In the genomic region with DNA sequence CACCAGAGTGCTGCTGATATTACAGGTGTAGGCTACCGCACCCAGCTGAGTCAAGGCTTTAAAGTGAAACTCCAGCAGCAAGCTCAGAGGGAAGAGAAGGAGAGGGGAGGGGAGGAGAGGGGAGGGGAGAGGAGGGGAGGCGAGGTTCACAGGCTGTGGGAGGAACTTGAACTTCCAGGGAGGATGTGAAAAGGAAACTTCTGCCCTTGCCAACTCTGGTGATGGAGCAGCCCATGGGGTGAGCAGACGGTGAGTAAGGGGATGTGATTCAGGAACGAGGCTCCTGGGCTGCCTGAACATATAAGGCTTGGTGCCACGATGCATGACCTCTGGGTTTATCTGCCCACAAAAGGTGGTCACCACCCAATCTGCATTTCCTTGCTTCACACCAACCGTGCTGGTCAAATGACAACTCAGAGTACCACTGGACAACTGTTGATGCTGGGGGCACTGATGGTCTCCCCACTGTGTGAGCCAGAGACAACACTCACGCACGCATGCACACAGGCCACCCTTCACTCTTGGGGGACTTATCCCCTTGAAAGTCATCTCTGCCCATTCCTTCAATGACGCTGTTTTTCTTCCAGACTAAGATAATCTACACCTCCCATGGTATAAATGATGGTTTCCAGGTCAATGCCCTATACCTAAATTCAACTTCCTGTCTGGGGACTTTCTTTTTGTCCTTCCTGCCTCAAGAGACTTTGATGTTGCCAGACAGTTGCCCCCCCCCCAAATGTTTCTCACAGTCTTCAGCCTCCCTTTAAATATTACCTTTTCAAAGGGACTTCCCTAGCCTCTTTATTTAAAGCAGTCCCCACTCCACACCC, we compare ENCODE assay signal across 9 mouse cellular contexts.
A peak's percentile ranks its signal among the peaks of the same experiment; 100 is the strongest.
DNase-seq lines count a peak whose midpoint lies in the region; ATAC-seq lines count a peak whose summit lies in the region.
"Had no signal": no experiment of that assay in that cellular context is flagged by ENCODE, and none has a peak within 500 bp of the region (broad histone marks: within the 10 kb centered on the region; RNA-seq: fewer than 3 reads in every experiment).

No protein-coding gene starts in this region.

- H3K4me2 ChIP-seq in embryonic facial prominence, embryonic 14.5 days (ENCODE audit: low read depth, low read length) = 0 out of 2 replicates have a peak overlapping the region, but pooled peaks have one; percentile 5
- no peak overlapping the region for H3K4me2 ChIP-seq in limb, embryonic 11.5 days (ENCODE audit: low read depth, severe bottlenecking)
- H3K4me2 ChIP-seq: liver, embryonic 13.5 days had no signal

- H3K36me3 ChIP-seq in heart, embryonic 10.5 days = no peaks in the 10 kb centered on the region
- no peaks in the 10 kb centered on the region for H3K36me3 ChIP-seq in embryonic facial prominence, embryonic 14.5 days (ENCODE audit: control insufficient read depth, insufficient read depth, low read length)
- H3K36me3 ChIP-seq in limb, embryonic 11.5 days (ENCODE audit: control insufficient read depth, insufficient read depth, low read length) = no peaks in the 10 kb centered on the region
- H3K36me3 ChIP-seq: liver, embryonic 13.5 days had no signal

- no peak overlapping the region for H3K9ac ChIP-seq in embryonic facial prominence, embryonic 14.5 days (ENCODE audit: low read depth, low read length)
- H3K9ac ChIP-seq in limb, embryonic 11.5 days (ENCODE audit: low read length) = no peak overlapping the region
- H3K9ac ChIP-seq: liver, embryonic 13.5 days had no signal

- peak overlapping the region; percentile 77 for H3K27ac ChIP-seq in heart, embryonic 10.5 days
- peak overlapping the region; percentile 50 for H3K27ac ChIP-seq in embryonic facial prominence, embryonic 14.5 days (replicated peaks; ENCODE audit: low read depth, low read length)
- no peak overlapping the region for H3K27ac ChIP-seq in limb, embryonic 11.5 days (replicated peaks; ENCODE audit: low read depth, low read length)
- H3K27ac ChIP-seq: liver, embryonic 13.5 days had no signal

- DNase-seq in heart, embryonic 10.5 days (ENCODE audit: low spot score) = no peak
- no peak for DNase-seq in heart, adult 8-10 months (ENCODE audit: low spot score)
- DNase-seq in CD4-positive helper T cell, adult 2 months (ENCODE audit: low read depth, low spot score) = peak; percentile 32
- no peak for DNase-seq in embryonic facial prominence, embryonic 14.5 days (ENCODE audit: low spot score)
- DNase-seq in limb, embryonic 11.5 days (ENCODE audit: low spot score) = no peak
- DNase-seq in cerebellum, adult 11-12 months = no peak
- no peak for DNase-seq in cerebellum, postnatal 10 days
- DNase-seq: liver, embryonic 13.5 days had no signal

- no peaks in the 10 kb centered on the region for H3K27me3 ChIP-seq in heart, embryonic 10.5 days (ENCODE audit: insufficient read depth, poor library complexity, severe bottlenecking)
- H3K27me3 ChIP-seq in embryonic facial prominence, embryonic 14.5 days (replicated peaks; ENCODE audit: control insufficient read depth, insufficient read depth, low read length) = no peaks in the 10 kb centered on the region
- no peaks in the 10 kb centered on the region for H3K27me3 ChIP-seq in limb, embryonic 11.5 days (ENCODE audit: control insufficient read depth, insufficient read depth, low read length)
- H3K27me3 ChIP-seq: liver, embryonic 13.5 days had no signal

- no peaks in the 10 kb centered on the region for H3K9me3 ChIP-seq in heart, embryonic 10.5 days
- H3K9me3 ChIP-seq in embryonic facial prominence, embryonic 14.5 days (ENCODE audit: control insufficient read depth, low read length) = no peaks in the 10 kb centered on the region
- H3K9me3 ChIP-seq in limb, embryonic 11.5 days (ENCODE audit: control insufficient read depth, low read length) = no peaks in the 10 kb centered on the region
- H3K9me3 ChIP-seq: liver, embryonic 13.5 days had no signal

- H3K4me3 ChIP-seq in heart, embryonic 10.5 days = no peak overlapping the region
- H3K4me3 ChIP-seq in embryonic facial prominence, embryonic 14.5 days (ENCODE audit: low read depth, low read length) = no peak overlapping the region
- no peak overlapping the region for H3K4me3 ChIP-seq in limb, embryonic 11.5 days (ENCODE audit: low read depth, low read length)
- H3K4me3 ChIP-seq: liver, embryonic 13.5 days had no signal

- peak; percentile 22; the same call in 1 of the 2 replicates for ATAC-seq in embryonic facial prominence, embryonic 14.5 days (ENCODE audit: low read depth)
- peak; percentile 6; the same call in 1 of the 2 replicates for ATAC-seq in limb, embryonic 11.5 days (ENCODE audit: insufficient number of reproducible peaks, low FRiP score, low TSS enrichment, low read depth)
- no peak for ATAC-seq in erythroid progenitor cell, adult 5-6 weeks (replicated peaks; ENCODE audit: low FRiP score, poor library complexity, severe bottlenecking)

- WGBS in heart, embryonic 10.5 days = 56% methylated on average over 9 of the region's 9 CpGs
- 69% methylated on average over 9 of the region's 9 CpGs for WGBS in embryonic facial prominence, embryonic 14.5 days
- 63% methylated on average over 9 of the region's 9 CpGs for WGBS in limb, embryonic 11.5 days

- peaks cover 61% of the 10 kb centered on the region for H3K4me1 ChIP-seq in heart, embryonic 10.5 days
- H3K4me1 ChIP-seq in embryonic facial prominence, embryonic 14.5 days (ENCODE audit: control insufficient read depth, insufficient read depth, low read length) = peaks cover 24% of the 10 kb centered on the region
- peaks cover 15% of the 10 kb centered on the region for H3K4me1 ChIP-seq in limb, embryonic 11.5 days (ENCODE audit: control insufficient read depth, insufficient read depth, low read length)
